Mouse (Mus musculus) lung, adult 2 months (tissue): ENCODE data around the gene Olfr902.

ENCODE experiments used
- CTCF ChIP-seq: fragments of 200-500 bp; IDR thresholded peaks from 2 replicates; pipeline ENCODE4 v1.5.1; 2011; ENCODE audit warnings: mild to moderate bottlenecking, low read length, control low read depth; ENCODE audit not compliant: insufficient read depth
- POLR2A ChIP-seq: fragments of 200-500 bp; IDR thresholded peaks from 2 replicates; pipeline ENCODE4 v1.6.1; 2011; ENCODE audit warnings: low read depth, mild to moderate bottlenecking, control low read depth, low read length, borderline replicate concordance; ENCODE audit errors: extremely low read depth

GRCm38 (mm10) chr9:38486785-38487184 lies 39.3 kb downstream of the Olfr902 start, which contains the start of gene Olfr906:
- TF ChIP-seq POLR2A: no peak
- TF ChIP-seq CTCF: no peak
